8 mouse cellular contexts compared by ENCODE assay signal in genomic region chr3:152783792-152784191, GRCm38 (mm10).
DNase-seq lines count a peak whose midpoint lies in the region; ATAC-seq and TF ChIP-seq lines count a peak whose summit lies in the region.

No protein-coding gene starts in this region.

- H3K27me3 ChIP-seq in kidney, adult 2 months (replicated peaks; ENCODE audit: control insufficient read depth, insufficient read depth, low read length), result no peaks in the 10 kb centered on the region
- H3K27me3 ChIP-seq in liver, embryonic 14.5 days (ENCODE audit: control insufficient read depth, insufficient read depth, low read length), result no peaks in the 10 kb centered on the region
- H3K27me3 ChIP-seq in neural tube, embryonic 12.5 days (replicated peaks), result no peaks in the 10 kb centered on the region

- H3K9ac ChIP-seq in liver, embryonic 14.5 days (replicated peaks), result no peak overlapping the region
- H3K9ac ChIP-seq in neural tube, embryonic 12.5 days, result no peak overlapping the region

- 37% methylated on average over 7 of the region's 7 CpGs for WGBS in kidney, adult 2 months
- WGBS in liver, embryonic 14.5 days (ENCODE audit: insufficient replicate concordance), result 28% methylated on average over 7 of the region's 7 CpGs
- WGBS in neural tube, embryonic 12.5 days, result 14% methylated on average over 7 of the region's 7 CpGs

- DNase-seq in A20 (ENCODE audit: low read depth, low spot score), result peak; percentile 67
- DNase-seq in R1 (ENCODE audit: low read depth, low spot score), result peak; percentile 65
- peak; percentile 74 to 87 for DNase-seq in cerebellum, postnatal 25 days
- DNase-seq in gastrocnemius, postnatal 25 days, result peak; percentile 33
- peak; percentile 76 for DNase-seq in kidney, adult 2 months
- peak in 2 of 3 experiments; percentile 44 to 47 for DNase-seq in liver, embryonic 14.5 days (ENCODE audit: low read depth in 3 of 3, low spot score in 3 of 3)
- DNase-seq in testis, postnatal 10 days (ENCODE audit: low spot score), result peak; percentile 84

- H3K4me1 ChIP-seq in kidney, adult 2 months (ENCODE audit: control insufficient read depth, insufficient read depth, low read length), result no peaks in the 10 kb centered on the region
- no peaks in the 10 kb centered on the region for H3K4me1 ChIP-seq in liver, embryonic 14.5 days (replicated peaks; ENCODE audit: control insufficient read depth in 2 of 2, insufficient read depth in 2 of 2, low read length in 1 of 2)
- H3K4me1 ChIP-seq in neural tube, embryonic 12.5 days, result no peaks in the 10 kb centered on the region

- no peak for TF ChIP-seq POLR2A in kidney, adult 2 months (IDR thresholded peaks at IDR 0.05; ENCODE audit: low read depth, low read length)

- H3K4me3 ChIP-seq in kidney, adult 2 months (ENCODE audit: insufficient read depth, low read depth, low read length), result no peak overlapping the region
- no peak overlapping the region for H3K4me3 ChIP-seq in liver, embryonic 14.5 days (ENCODE audit: insufficient read depth in 1 of 2, low read depth in 2 of 2, low read length in 2 of 2)
- H3K4me3 ChIP-seq in neural tube, embryonic 12.5 days, result no peak overlapping the region

- no peak overlapping the region for H3K27ac ChIP-seq in kidney, adult 2 months (ENCODE audit: insufficient read depth, low read depth, low read length)
- H3K27ac ChIP-seq in liver, embryonic 14.5 days, result no peak overlapping the region
- H3K27ac ChIP-seq in neural tube, embryonic 12.5 days, result no peak overlapping the region

- H3K4me2 ChIP-seq in liver, embryonic 14.5 days (ENCODE audit: low read depth), result no peak overlapping the region
- H3K4me2 ChIP-seq in neural tube, embryonic 12.5 days (replicated peaks), result no peak overlapping the region

- no peaks in the 10 kb centered on the region for H3K36me3 ChIP-seq in kidney, adult 2 months (ENCODE audit: control insufficient read depth, insufficient read depth, low read length)
- peaks cover 3% of the 10 kb centered on the region; the same call in 1 of the 2 replicates for H3K36me3 ChIP-seq in liver, embryonic 14.5 days (replicated peaks; ENCODE audit: control insufficient read depth, insufficient read depth, low read depth)
- peaks cover 3% of the 10 kb centered on the region; the same call in 1 of the 2 replicates for H3K36me3 ChIP-seq in neural tube, embryonic 12.5 days

- no peak for TF ChIP-seq EP300 in liver, embryonic 14.5 days (IDR thresholded peaks at IDR 0.05; ENCODE audit: low read depth)

- ATAC-seq in liver, embryonic 14.5 days (ENCODE audit: insufficient read depth), result peak; percentile 33; the same call in 1 of the 2 replicates
- ATAC-seq in neural tube, embryonic 12.5 days (ENCODE audit: low FRiP score, low read depth), result peak; percentile 81

- no peaks in the 10 kb centered on the region for H3K9me3 ChIP-seq in liver, embryonic 14.5 days (ENCODE audit: control insufficient read depth, low read length)
- no peaks in the 10 kb centered on the region for H3K9me3 ChIP-seq in neural tube, embryonic 12.5 days

- peak; percentile 91 for TF ChIP-seq CTCF in kidney, adult 2 months (conservative IDR thresholded peaks at IDR 0.05; ENCODE audit: insufficient read depth, insufficient read length, low read depth, low read length)
- TF ChIP-seq CTCF in liver, embryonic 14.5 days (IDR thresholded peaks at IDR 0.05; ENCODE audit: low read depth), result peak; percentile 92

Comparison
In these comparisons a context has a peak if more than half of its experiments do, and no peak if none do; other contexts are left out.
1. DNase-seq: peak in every context shown above with its lines; median percentile 84 in testis, postnatal 10 days; 80 in cerebellum, postnatal 25 days; 76 in kidney, adult 2 months; 67 in A20; 65 in R1; 46 in liver, embryonic 14.5 days; 33 in gastrocnemius, postnatal 25 days.